Mouse (Mus musculus): Measurements from ENCODE around the gene Arfgap3.

DNA sequence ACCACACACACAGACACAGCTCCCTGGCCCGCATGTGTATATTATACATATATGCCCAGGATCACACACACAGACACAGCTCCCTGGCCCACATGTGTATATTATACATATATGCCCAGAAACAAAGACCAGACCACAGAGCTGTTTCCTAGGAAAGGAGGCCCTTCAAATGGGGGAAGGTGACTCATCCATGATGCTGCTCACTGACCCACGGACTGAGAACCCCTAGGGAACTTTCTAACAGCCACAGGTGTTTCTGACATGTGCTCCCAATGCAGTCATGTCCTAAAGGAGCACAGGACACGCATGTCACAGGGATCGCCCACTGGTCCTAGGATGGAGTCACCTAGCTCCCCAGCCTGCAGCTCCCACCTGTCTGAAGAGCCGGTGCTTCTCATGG lies 40.2 kb downstream of the Arfgap3 start:
- TF ChIP-seq CTCF (IDR thresholded peaks at IDR 0.05; ENCODE audit: control insufficient read depth, insufficient read depth, low read length) (no peak), POLR2A (IDR thresholded peaks at IDR 0.05; ENCODE audit: borderline replicate concordance, control insufficient read depth, low read depth, low read length) (no peak)

All from bone marrow, adult 2 months (tissue).